Mouse (Mus musculus) MEL (cell line): ENCODE measurements around the gene Gck. TPM values are rescaled to one million over a fixed set of nuclear protein-coding genes. Genes with fewer than 3 reads are reported as not detected.

ENCODE experiments used
- DNase-seq: peaks from one replicate; pipeline ENCODE4 v3.0.0; 2011; ENCODE audit warnings: low read depth, low spot score
- H3K27ac ChIP-seq: 2 replicates; pipeline ENCODE4 v1.5.1; 2012; ENCODE audit warnings: low read depth, mild to moderate bottlenecking, control low read depth, low read length, moderate library complexity; ENCODE audit not compliant: control insufficient read depth
- H3K27me3 ChIP-seq, 2 experiments: fragments of 150-350 bp in 1 of 2; sonication (generic) in 1 of 2; 2 replicates each; pipeline ENCODE4 v1.6.1; 2012; ENCODE audit warnings: low read length in 2 of 2, mild to moderate bottlenecking in 2 of 2, improper control_type of control experiment in 1 of 2, moderate library complexity in 1 of 2; ENCODE audit not compliant: insufficient read depth in 2 of 2, control insufficient read depth in 1 of 2
- H3K36me3 ChIP-seq, 2 experiments: 2 replicates each; pipeline ENCODE4 v1.6.1; 2012 to 2014; ENCODE audit warnings: low read length in 2 of 2, improper control_type of control experiment in 1 of 2, inconsistent platforms in 1 of 2, mild to moderate bottlenecking in 1 of 2; ENCODE audit not compliant: insufficient read depth in 2 of 2, control insufficient read depth in 1 of 2
- H3K4me1 ChIP-seq, 2 experiments: fragments of 150-350 bp in 1 of 2; sonication (generic) in 1 of 2; 2 replicates each; pipeline ENCODE4 v1.6.1; 2012; ENCODE audit warnings: low read length in 2 of 2, improper control_type of control experiment in 1 of 2, mild to moderate bottlenecking in 1 of 2; ENCODE audit not compliant: insufficient read depth in 2 of 2, control insufficient read depth in 1 of 2
- H3K4me3 ChIP-seq, 2 experiments: fragments of 150-350 bp in 1 of 2; sonication (generic) in 1 of 2; 2 replicates each; pipeline ENCODE4 v1.5.1; 2012; ENCODE audit warnings: low read depth in 2 of 2, low read length in 2 of 2, mild to moderate bottlenecking in 2 of 2, moderate library complexity in 2 of 2, control low read depth in 1 of 2, improper control_type of control experiment in 1 of 2; ENCODE audit not compliant: control insufficient read depth in 1 of 2, insufficient read depth in 1 of 2
- H3K79me2 ChIP-seq: 2 replicates; pipeline ENCODE4 v1.6.1; 2012; ENCODE audit warnings: mild to moderate bottlenecking, low read length, moderate library complexity; ENCODE audit not compliant: control insufficient read depth, poor library complexity, insufficient read depth
- H3K9ac ChIP-seq: 2 replicates; pipeline ENCODE4 v1.6.1; 2012; ENCODE audit warnings: low read depth, mild to moderate bottlenecking, control low read depth, low read length, moderate library complexity; ENCODE audit not compliant: control insufficient read depth, poor library complexity, severe bottlenecking
- H3K9me3 ChIP-seq: fragments of 150-350 bp; sonication (generic); replicated peaks from 2 replicates; pipeline ENCODE4 v1.6.1; 2012; ENCODE audit warnings: mild to moderate bottlenecking, low read length, improper control_type of control experiment, moderate library complexity; ENCODE audit not compliant: insufficient read depth
- BHLHE40 ChIP-seq: IDR thresholded peaks from 2 replicates; pipeline ENCODE4 v1.6.1; 2012; ENCODE audit warnings: low read depth, mild to moderate bottlenecking, inconsistent platforms, low read length, improper control_type of control experiment, borderline replicate concordance
- CTCF ChIP-seq, 3 experiments: IDR thresholded peaks in 2 of 3; conservative IDR thresholded peaks in 1 of 3; 2 replicates each; pipeline ENCODE4 v1.5.1; 2011 to 2012; ENCODE audit warnings: low read length in 3 of 3, low read depth in 2 of 3, mild to moderate bottlenecking in 2 of 3, improper control_type of control experiment in 1 of 3, inconsistent platforms in 1 of 3, mixed read lengths in 1 of 3, moderate library complexity in 1 of 3; ENCODE audit not compliant: control insufficient read depth in 1 of 3, insufficient read depth in 1 of 3, poor library complexity in 1 of 3, severe bottlenecking in 1 of 3
- E2F4 ChIP-seq: IDR thresholded peaks from 2 replicates; pipeline ENCODE4 v1.6.1; 2011; ENCODE audit warnings: low read depth, low read length, improper control_type of control experiment, borderline replicate concordance
- EP300 ChIP-seq, 2 experiments: IDR thresholded peaks; 2 replicates each; pipeline ENCODE4 v1.6.1; 2011; ENCODE audit warnings: improper control_type of control experiment in 2 of 2, low read length in 2 of 2, low read depth in 1 of 2, mild to moderate bottlenecking in 1 of 2
- GABPA ChIP-seq: IDR thresholded peaks from 2 replicates; pipeline ENCODE4 v1.6.1; 2012; ENCODE audit warnings: low read depth, mild to moderate bottlenecking, inconsistent platforms, low read length, improper control_type of control experiment, moderate library complexity
- GATA1 ChIP-seq: IDR thresholded peaks from 2 replicates; pipeline ENCODE4 v1.6.1; 2011; ENCODE audit warnings: low read depth, low read length, improper control_type of control experiment
- HCFC1 ChIP-seq: IDR thresholded peaks from 2 replicates; pipeline ENCODE4 v1.6.1; 2012; ENCODE audit warnings: low read depth, mild to moderate bottlenecking, inconsistent platforms, low read length, improper control_type of control experiment, moderate library complexity
- KAT2A ChIP-seq: conservative IDR thresholded peaks from 2 replicates; pipeline ENCODE4 v1.6.1; 2012; ENCODE audit warnings: low read depth, low read length, improper control_type of control experiment, inconsistent platforms
- MAX ChIP-seq: IDR thresholded peaks from 2 replicates; pipeline ENCODE4 v1.6.1; 2011; ENCODE audit warnings: low read length, improper control_type of control experiment
- MYB ChIP-seq: IDR thresholded peaks from 2 replicates; pipeline ENCODE4 v1.6.1; 2011; ENCODE audit warnings: mild to moderate bottlenecking, low read depth, low read length, improper control_type of control experiment
- MYC ChIP-seq: IDR thresholded peaks from 2 replicates; pipeline ENCODE4 v1.6.1; 2011; ENCODE audit warnings: low read depth, mild to moderate bottlenecking, low read length, improper control_type of control experiment, moderate library complexity
- NRF1 ChIP-seq: IDR thresholded peaks from 2 replicates; pipeline ENCODE4 v1.6.1; 2014; ENCODE audit warnings: low read depth, mild to moderate bottlenecking, inconsistent platforms, low read length, improper control_type of control experiment, moderate library complexity; ENCODE audit not compliant: poor library complexity, insufficient read depth, severe bottlenecking
- POLR2A ChIP-seq, 2 experiments: IDR thresholded peaks; 2 replicates each; pipeline ENCODE4 v1.6.1; 2011 to 2012; ENCODE audit warnings: low read length in 2 of 2, mild to moderate bottlenecking in 2 of 2, control low read depth in 1 of 2, improper control_type of control experiment in 1 of 2, low read depth in 1 of 2, moderate library complexity in 1 of 2; ENCODE audit not compliant: control insufficient read depth in 1 of 2, insufficient read depth in 1 of 2, poor library complexity in 1 of 2
- TBP ChIP-seq: IDR thresholded peaks from 2 replicates; pipeline ENCODE4 v1.8.0; 2011; ENCODE audit warnings: low read depth, low read length, improper control_type of control experiment
- USF1 ChIP-seq: IDR thresholded peaks from 2 replicates; pipeline ENCODE4 v1.6.1; 2014; ENCODE audit warnings: low read depth, mild to moderate bottlenecking, inconsistent platforms, low read length, improper control_type of control experiment, moderate library complexity
- ZKSCAN1 ChIP-seq: IDR thresholded peaks from 2 replicates; pipeline ENCODE4 v1.6.1; 2012; ENCODE audit warnings: low read depth, mild to moderate bottlenecking, inconsistent platforms, low read length, improper control_type of control experiment, moderate library complexity
- ZNF384 ChIP-seq: IDR thresholded peaks from 2 replicates; pipeline ENCODE4 v1.6.1; 2012; ENCODE audit warnings: low read depth, mild to moderate bottlenecking, inconsistent platforms, low read length, improper control_type of control experiment
- polyA plus RNA-seq, 2 experiments: library from polyadenylated mRNA; stranded (reverse) in 1 of 2; unstranded in 1 of 2; fragments of >175 nt in 1 of 2; fragments of >200 nt in 1 of 2; gene quantifications; 2 replicates each; pipeline versions ENCODE4 v1.2.1 to v1.2.4; 2012; ENCODE audit warnings: low replicate concordance in 2 of 2, low read depth in 1 of 2; ENCODE audit not compliant: insufficient read length in 2 of 2, insufficient read depth in 1 of 2, missing spikeins in 1 of 2
- total RNA-seq: library from RNA; depleted of rRNA; stranded (reverse); fragments of 300-350 nt; gene quantifications from 2 replicates; pipeline ENCODE4 v1.2.3, GENCODE M21; 2012

The Gck gene
- total and polyA plus RNA-seq, 3 experiments, result not detected

DNA sequence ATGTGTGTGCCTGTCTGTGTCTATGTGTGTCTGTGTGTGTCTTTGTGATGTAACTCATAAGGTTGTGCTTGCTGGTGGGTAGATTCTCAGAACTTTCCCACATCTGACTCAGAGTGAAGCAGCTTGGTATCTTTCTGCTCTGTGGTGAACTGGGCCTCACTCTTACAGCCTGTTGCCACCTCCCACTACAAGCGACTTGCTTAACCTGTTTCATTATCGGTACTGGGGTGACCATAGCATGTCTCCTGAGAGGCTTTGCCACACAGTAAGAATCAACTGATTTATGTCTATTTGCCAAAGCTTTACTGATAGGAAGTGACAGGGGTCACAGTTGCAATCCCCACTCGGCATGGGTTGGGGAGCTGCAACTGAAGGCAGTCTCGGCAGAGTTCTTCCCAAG lies 41.2 kb downstream of the Gck start:
- H3K79me2 ChIP-seq, result no peaks in the 10 kb centered on the region
- no peak overlapping the region for H3K27ac ChIP-seq
- no peak overlapping the region for H3K4me3 ChIP-seq
- TF ChIP-seq HCFC1, result no peak
- TF ChIP-seq KAT2A, result no peak
- H3K36me3 ChIP-seq, result no peaks in the 10 kb centered on the region
- H3K27me3 ChIP-seq, result no peaks in the 10 kb centered on the region; a peak in 1 of 4 replicates
- no peak for DNase-seq
- no peaks in the 10 kb centered on the region for H3K9me3 ChIP-seq
- H3K4me1 ChIP-seq, result 0 out of 4 replicates have a peak, but pooled peaks cover 0 to 2% of the 10 kb centered on the region in 2 experiments
- H3K9ac ChIP-seq, result no peak overlapping the region

DNA sequence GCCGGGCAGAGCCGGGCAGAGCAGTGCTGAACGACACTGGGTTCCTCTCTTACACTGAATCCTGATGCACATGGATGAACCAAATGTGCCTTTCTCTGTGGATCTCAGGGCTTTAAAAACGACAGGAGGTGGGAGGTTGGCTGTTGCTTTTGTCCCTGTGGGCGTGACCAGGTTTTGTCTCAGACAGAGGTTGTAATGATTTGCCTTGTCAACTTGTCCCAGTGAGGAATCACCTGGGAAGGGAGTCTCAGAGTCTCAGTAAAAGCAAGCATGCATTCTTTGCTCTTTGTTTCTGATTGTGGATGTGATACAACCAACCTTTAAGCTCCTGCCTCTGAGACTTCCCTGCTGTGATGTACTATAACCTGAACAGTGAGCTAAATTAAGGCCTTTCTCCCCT lies 42.8 kb downstream of the Gck start:
- H3K79me2 ChIP-seq, result no peaks in the 10 kb centered on the region
- DNase-seq, result no peak
- H3K27me3 ChIP-seq, result peaks cover 0 to 3% of the 10 kb centered on the region in 2 experiments; a peak in 3 of 4 replicates
- H3K36me3 ChIP-seq, result no peaks in the 10 kb centered on the region
- TF ChIP-seq E2F4 (no peak), ZKSCAN1 (no peak), NRF1 (no peak), MYB (no peak), MYC (no peak), TBP (no peak), EP300 (IDR thresholded peaks at IDR 0.05; ENCODE audit: low read depth in 1 of 2, low read length in 2 of 2) (no peak), USF1 (no peak), MAX (no peak), CTCF (IDR thresholded peaks at IDR 0.05 in 2 of 3, conservative IDR thresholded peaks at IDR 0.05 in 1 of 3; ENCODE audit: control insufficient read depth in 1 of 3, insufficient read depth in 1 of 3, low read depth in 2 of 3, low read length in 3 of 3, poor library complexity in 1 of 3, severe bottlenecking in 1 of 3) (no peak), POLR2A (IDR thresholded peaks at IDR 0.05; ENCODE audit: control insufficient read depth in 1 of 2, insufficient read depth in 1 of 2, low read depth in 1 of 2, low read length in 2 of 2, poor library complexity in 1 of 2) (no peak), BHLHE40 (no peak), ZNF384 (no peak), GATA1 (no peak), GABPA (no peak)
- H3K9ac ChIP-seq, result no peak overlapping the region
- H3K27ac ChIP-seq, result no peak overlapping the region
- H3K4me1 ChIP-seq, result 0 out of 4 replicates have a peak, but pooled peaks cover 0 to 2% of the 10 kb centered on the region in 2 experiments
- no peak overlapping the region for H3K4me3 ChIP-seq
- no peaks in the 10 kb centered on the region for H3K9me3 ChIP-seq
